Mouse (Mus musculus) liver, adult 2 months (tissue): Measurements from ENCODE around the gene Gdpd3.

Experiments used
- CTCF ChIP-seq: fragments of 200-500 bp; IDR thresholded peaks from 2 replicates; pipeline ENCODE4 v1.5.1; 2011; ENCODE audit warnings: low read depth, low read length, control low read depth
- POLR2A ChIP-seq: fragments of 200-500 bp; IDR thresholded peaks from 2 replicates; pipeline ENCODE4 v1.6.1; 2011; ENCODE audit warnings: low read length, control low read depth; ENCODE audit not compliant: insufficient read depth; ENCODE audit errors: extremely low read depth

- TF ChIP-seq CTCF (no peak), POLR2A (no peak)
These were observed 34.3 kb downstream of the Gdpd3 start for GRCm38 (mm10) chr7:126800269-126801056.
